Mouse (Mus musculus) embryonic facial prominence, embryonic 11.5 days (tissue): Measurements from ENCODE around the gene Agpat1. TPM values are rescaled to one million over a fixed set of nuclear protein-coding genes. Genes with fewer than 3 reads are reported as not detected.

ENCODE experiments used
- ATAC-seq: fragments of 200-750 bp; cut with Nextera tagmentation; replicated peaks from 2 replicates; pipeline ENCODE4 v1.8.0; 2017; ENCODE audit warnings: low read depth; ENCODE audit not compliant: insufficient number of reproducible peaks, low FRiP score, low TSS enrichment
- DNase-seq: peaks from one replicate; pipeline ENCODE4 v3.0.0-alpha.2; 2015; ENCODE audit warnings: low spot score
- H3K27ac ChIP-seq: fragments of 300-500 bp; sonication (generic); replicated peaks from 2 replicates; pipeline ENCODE4 v1.5.1; 2014; ENCODE audit warnings: mild to moderate bottlenecking, low read depth, low read length, control low read depth
- H3K27me3 ChIP-seq: fragments of 300-500 bp; sonication (generic); 2 replicates; pipeline ENCODE4 v1.6.1; 2014; ENCODE audit warnings: mild to moderate bottlenecking, low read length, moderate library complexity, mixed read lengths; ENCODE audit not compliant: control insufficient read depth, insufficient read depth
- H3K36me3 ChIP-seq: fragments of 300-500 bp; sonication (generic); replicated peaks from 2 replicates; pipeline ENCODE4 v1.6.1; 2014; ENCODE audit warnings: low read depth, mild to moderate bottlenecking, low read length, moderate library complexity, mixed read lengths; ENCODE audit not compliant: control insufficient read depth, insufficient read depth
- H3K4me1 ChIP-seq: fragments of 300-500 bp; sonication (generic); 2 replicates; pipeline ENCODE4 v1.6.1; 2014; ENCODE audit warnings: low read length, mixed read lengths; ENCODE audit not compliant: control insufficient read depth, insufficient read depth
- H3K4me2 ChIP-seq: fragments of 300-500 bp; sonication (generic); 2 replicates; pipeline ENCODE4 v1.6.1; 2014; ENCODE audit warnings: low read depth, mild to moderate bottlenecking, control low read depth, low read length, moderate library complexity
- H3K4me3 ChIP-seq: fragments of 300-500 bp; sonication (generic); 2 replicates; pipeline ENCODE4 v1.5.1; 2014; ENCODE audit warnings: low read depth, low read length, control low read depth
- H3K9ac ChIP-seq: fragments of 300-500 bp; sonication (generic); replicated peaks from 2 replicates; pipeline ENCODE4 v1.6.1; 2014; ENCODE audit warnings: mild to moderate bottlenecking, control low read depth, low read length
- H3K9me3 ChIP-seq: fragments of 300-500 bp; sonication (generic); replicated peaks from 2 replicates; pipeline ENCODE4 v1.6.1; 2016; ENCODE audit warnings: mild to moderate bottlenecking, low read length, inconsistent platforms, mixed read lengths; ENCODE audit not compliant: control insufficient read depth
- WGBS: fragments of 180-500 bp; shearing (Covaris S2); extraction: QIAGEN DNeasy Blood & Tissue Kit; methylation state at CpG from one replicate; pipeline ENCODE4 v1.1.7; 2014; 5-methylcytosine and 5-hydroxymethylcytosine counted together
- polyA plus RNA-seq: library from polyadenylated mRNA; unstranded; fragments of >200 nt; fragmentation: Nextera tagmentation; extraction: Ambion mirVana; gene quantifications from 2 replicates; pipeline ENCODE4 v1.2.1, GENCODE M21; 2014

Agpat1 gene
- polyA plus RNA-seq, 1 experiment from 2014 or later = 55.3 TPM

DNA sequence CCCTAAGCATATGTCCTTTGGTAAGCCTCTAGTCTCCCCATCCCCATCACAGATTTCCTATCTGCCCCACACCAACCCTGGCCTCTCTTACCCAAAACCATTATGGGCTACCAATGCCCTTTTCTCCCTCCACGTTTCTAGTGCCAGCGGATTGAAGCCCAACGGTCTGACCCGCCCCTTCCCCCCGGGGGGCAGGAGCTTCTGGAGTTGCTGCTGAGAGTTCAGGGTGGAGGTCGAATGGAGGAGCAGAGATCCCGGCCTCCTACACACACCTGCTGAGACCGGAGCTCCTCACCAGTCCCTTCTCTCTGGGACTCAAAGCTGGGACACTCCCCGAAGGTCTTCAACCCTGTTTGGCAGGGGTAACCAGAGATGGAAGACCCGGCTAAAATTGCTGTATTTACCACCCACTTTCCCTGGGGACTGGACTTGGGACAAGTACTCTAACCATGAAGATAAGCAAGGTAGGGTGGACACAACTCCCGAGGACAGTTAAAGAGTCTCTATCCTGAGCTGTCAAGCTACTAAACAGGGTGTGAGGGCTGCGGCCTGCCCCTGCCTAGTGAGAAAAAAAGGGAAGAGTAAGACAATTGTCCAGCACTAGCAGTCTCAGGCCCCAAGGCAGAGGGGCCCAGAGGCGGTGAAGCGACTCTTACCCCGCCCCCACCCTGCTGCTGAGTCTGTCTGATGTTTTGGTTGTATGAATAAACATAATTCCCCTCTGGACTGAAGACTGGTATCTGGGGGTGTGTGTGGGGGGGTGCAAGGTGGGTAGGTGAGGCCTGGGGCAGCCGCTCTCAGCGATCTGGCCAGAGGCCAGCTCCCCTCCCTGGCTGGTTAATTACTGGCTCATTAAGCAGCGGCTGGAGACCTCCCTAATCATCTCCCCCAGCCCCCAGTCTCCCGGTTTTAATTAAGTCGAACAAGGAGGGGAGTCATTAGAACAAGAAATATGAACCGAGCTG, 12.8 kb upstream of the Agpat1 start, which contains the start of gene Pbx2:
Gene Pbx2, plus strand, starts transcription at position 238 of the 965 bp plus-strand sequence.
- peaks cover 3% of the 10 kb centered on the region; the same call in 1 of the 2 replicates for H3K36me3 ChIP-seq
- H3K4me1 ChIP-seq = peaks cover 33% of the 10 kb centered on the region
- WGBS = 3% methylated on average over 21 of the region's 21 CpGs

DNA sequence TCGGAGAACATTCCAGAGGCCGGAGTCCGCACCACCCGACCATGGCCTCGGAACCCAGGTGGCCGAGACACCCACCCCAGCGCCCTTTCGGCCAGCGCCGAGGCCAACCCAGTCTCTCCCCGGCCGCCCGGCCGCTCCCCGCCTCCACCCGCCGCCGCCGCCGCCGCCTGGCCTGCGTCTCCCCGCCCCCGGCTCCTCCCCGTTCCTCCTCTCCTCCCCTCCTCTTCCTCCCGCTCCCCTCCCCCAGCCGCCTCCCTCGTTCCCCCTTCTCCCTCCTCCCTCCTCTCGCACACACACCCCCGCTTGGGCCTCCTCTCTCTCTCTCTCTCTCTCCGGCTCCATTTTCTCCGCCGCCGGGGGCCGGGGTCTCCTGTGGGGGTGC, 12.1 kb upstream of the Agpat1 start:
- peak overlapping the region; percentile 99 for H3K27ac ChIP-seq
- H3K9ac ChIP-seq = peak overlapping the region; percentile 98
- peaks cover 33% of the 10 kb centered on the region for H3K4me1 ChIP-seq
- WGBS = 2% methylated on average over 30 of the region's 35 CpGs
- peaks cover 3% of the 10 kb centered on the region; the same call in 1 of the 2 replicates for H3K36me3 ChIP-seq
- ATAC-seq (0 out of 2 replicates have a peak, but pooled peaks have one; percentile 27), DNase-seq (peak; percentile 94)
- peak overlapping the region; percentile 93 for H3K4me2 ChIP-seq
- H3K27me3 ChIP-seq = no peaks in the 10 kb centered on the region
- no peaks in the 10 kb centered on the region for H3K9me3 ChIP-seq
- H3K4me3 ChIP-seq = peak overlapping the region; percentile 91

More for the DNA sequence above, 12.8 kb upstream of the Agpat1 start, which contains the start of gene Pbx2:
- H3K27me3 ChIP-seq = no peaks in the 10 kb centered on the region
- H3K4me3 ChIP-seq = peak within 1 kb of the TSS; percentile 91
- H3K9me3 ChIP-seq = no peaks in the 10 kb centered on the region
- DNase-seq = peak; percentile 60
- peak within 1 kb of the TSS; percentile 93 for H3K4me2 ChIP-seq
- 0 out of 2 replicates have a peak, but pooled peaks have one; percentile 7 for ATAC-seq
- peak within 1 kb of the TSS; percentile 99 for H3K27ac ChIP-seq
- peak within 1 kb of the TSS; percentile 98 for H3K9ac ChIP-seq

GRCm38 (mm10) chr17:34592581-34593549, 11.2 kb upstream of the Agpat1 start:
- WGBS = under 1% methylated on average over 30 of the region's 32 CpGs
- peaks cover 3% of the 10 kb centered on the region; the same call in 1 of the 2 replicates for H3K36me3 ChIP-seq
- no peaks in the 10 kb centered on the region for H3K9me3 ChIP-seq
- H3K27me3 ChIP-seq = no peaks in the 10 kb centered on the region
- ATAC-seq (no peak), DNase-seq (peak; percentile 63)
- peaks cover 34% of the 10 kb centered on the region for H3K4me1 ChIP-seq
- peak overlapping the region; percentile 99 for H3K27ac ChIP-seq
- peak overlapping the region; percentile 91 for H3K4me3 ChIP-seq
- peak overlapping the region; percentile 98 for H3K9ac ChIP-seq
- H3K4me2 ChIP-seq = peak overlapping the region; percentile 93

DNA sequence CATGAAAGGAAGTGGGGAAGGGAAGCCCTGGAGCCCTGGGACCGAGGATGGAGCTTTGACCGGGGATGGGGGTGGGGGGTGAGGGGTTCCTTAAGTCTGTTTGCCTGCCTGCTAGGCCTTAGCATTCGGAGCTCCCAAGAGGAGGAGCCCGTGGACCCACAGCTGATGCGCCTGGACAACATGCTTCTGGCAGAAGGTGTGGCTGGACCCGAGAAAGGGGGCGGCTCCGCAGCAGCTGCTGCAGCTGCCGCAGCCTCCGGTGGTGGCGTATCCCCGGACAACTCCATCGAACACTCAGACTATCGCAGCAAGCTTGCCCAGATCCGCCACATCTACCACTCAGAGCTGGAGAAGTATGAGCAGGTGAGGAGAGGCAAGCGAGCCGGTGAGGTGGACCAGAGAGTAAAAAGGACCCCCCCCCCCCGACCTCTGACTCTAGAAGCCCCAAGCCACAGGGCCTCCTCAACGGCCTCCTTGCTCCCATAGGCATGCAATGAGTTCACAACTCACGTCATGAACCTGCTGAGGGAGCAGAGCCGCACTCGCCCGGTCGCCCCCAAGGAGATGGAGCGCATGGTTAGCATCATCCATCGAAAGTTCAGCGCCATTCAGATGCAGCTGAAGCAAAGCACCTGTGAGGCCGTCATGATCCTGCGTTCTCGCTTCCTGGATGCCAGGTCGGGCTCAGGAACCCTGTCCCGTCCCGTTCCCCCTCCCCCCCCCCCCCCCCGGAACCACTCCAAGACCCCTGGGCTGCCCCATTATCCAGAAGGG, 10.1 kb upstream of the Agpat1 start:
- H3K4me1 ChIP-seq = peaks cover 34% of the 10 kb centered on the region
- peaks cover 3% of the 10 kb centered on the region; the same call in 1 of the 2 replicates for H3K36me3 ChIP-seq
- peak overlapping the region; percentile 91 for H3K4me3 ChIP-seq
- no peak for ATAC-seq
- peak overlapping the region; percentile 98 for H3K9ac ChIP-seq
- no peaks in the 10 kb centered on the region for H3K27me3 ChIP-seq
- DNase-seq = peak; percentile 45
- peak overlapping the region; percentile 93 for H3K4me2 ChIP-seq
- WGBS = 43% methylated on average over 32 of the region's 34 CpGs
- H3K9me3 ChIP-seq = no peaks in the 10 kb centered on the region
- 0 out of 2 replicates have a peak overlapping the region, but pooled peaks have one; percentile 25 for H3K27ac ChIP-seq

- Histone ChIP-seq H3K4me2 (no peak overlapping the region), H3K4me1 (peaks cover 20% of the 10 kb centered on the region), H3K36me3 (peaks cover 3% of the 10 kb centered on the region; the same call in 1 of the 2 replicates), H3K9me3 (no peaks in the 10 kb centered on the region), H3K27ac (no peak overlapping the region), H3K4me3 (no peak overlapping the region), H3K27me3 (no peaks in the 10 kb centered on the region), H3K9ac (no peak overlapping the region)
- WGBS = 74% methylated on average over 8 of the region's 8 CpGs
- ATAC-seq = no peak
- no peak for DNase-seq
These were observed 8.0 kb upstream of the Agpat1 start for GRCm38 (mm10) chr17:34596098-34596497.

- no peak for DNase-seq
- no peak within 1 kb of the TSS for H3K4me3 ChIP-seq
- 17% methylated on average over 6 of the region's 6 CpGs for WGBS
- H3K27ac ChIP-seq = no peak within 1 kb of the TSS
- no peaks in the 10 kb centered on the region for H3K9me3 ChIP-seq
- H3K36me3 ChIP-seq = peaks cover 3% of the 10 kb centered on the region; the same call in 1 of the 2 replicates
- H3K4me1 ChIP-seq = peaks cover 17% of the 10 kb centered on the region; the same call in 1 of the 2 replicates
- no peak for ATAC-seq
- no peaks in the 10 kb centered on the region for H3K27me3 ChIP-seq
- H3K9ac ChIP-seq = no peak within 1 kb of the TSS
- no peak within 1 kb of the TSS for H3K4me2 ChIP-seq
These were observed 6.4 kb upstream of the Agpat1 start, which contains the start of gene Ager for GRCm38 (mm10) chr17:34597566-34598095. Ager (plus strand) TSS chr17:34597862.

- H3K27ac ChIP-seq = no peak overlapping the region
- H3K27me3 ChIP-seq = no peaks in the 10 kb centered on the region
- H3K4me3 ChIP-seq = no peak overlapping the region
- DNase-seq (no peak), ATAC-seq (no peak)
- no peak overlapping the region for H3K4me2 ChIP-seq
- WGBS = 78% methylated on average over 9 of the region's 9 CpGs
- H3K36me3 ChIP-seq = peaks cover 3% of the 10 kb centered on the region; the same call in 1 of the 2 replicates
- H3K9ac ChIP-seq = no peak overlapping the region
- no peaks in the 10 kb centered on the region for H3K9me3 ChIP-seq
- 0 out of 2 replicates have a peak, but pooled peaks cover 5% of the 10 kb centered on the region for H3K4me1 ChIP-seq
These were observed 4.2 kb upstream of the Agpat1 start for GRCm38 (mm10) chr17:34599891-34600290.
